Mouse (Mus musculus): ENCODE data around the gene Arhgap24.

Arhgap24 gene

DNA sequence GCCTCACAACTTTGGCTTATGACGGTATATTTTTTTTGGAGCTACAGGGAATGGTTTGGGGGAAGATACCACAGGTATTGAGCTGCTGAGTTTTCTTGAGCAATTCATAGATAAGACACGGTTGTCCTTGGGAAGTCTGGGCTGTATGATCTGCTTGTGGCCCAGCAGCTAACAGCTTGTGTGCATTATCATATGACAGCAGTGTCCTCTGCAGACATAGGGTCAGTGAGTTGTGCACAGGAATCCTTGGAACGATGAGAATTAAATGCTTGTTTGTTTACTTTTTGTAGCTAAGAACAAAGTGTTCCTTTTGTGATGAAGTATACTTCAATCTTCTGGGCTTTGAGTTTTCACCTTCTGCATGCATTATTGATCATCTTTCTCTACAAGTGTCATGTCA, 21.9 kb downstream of the Arhgap24 start:
- no peak for DNase-seq

DNA sequence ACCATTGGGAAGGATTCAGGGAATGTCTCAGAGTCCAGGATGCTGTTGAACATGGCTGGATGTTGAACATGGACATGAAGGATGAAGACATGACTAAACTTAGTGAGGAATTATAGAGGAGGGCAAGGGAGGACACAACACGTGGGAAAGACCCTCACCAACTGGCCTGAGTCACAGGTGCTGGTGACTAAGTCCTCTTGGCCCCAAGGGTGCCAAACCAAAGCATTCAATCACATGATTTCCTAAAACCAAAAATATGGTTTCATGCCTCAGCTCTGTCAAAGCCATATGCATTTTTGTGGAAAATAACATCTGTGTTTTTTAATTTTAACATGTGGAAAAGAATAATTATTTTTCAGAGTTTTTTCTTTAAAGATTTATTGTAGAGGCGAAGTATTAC, 22.7 kb downstream of the Arhgap24 start:
- no peak for DNase-seq

DNA sequence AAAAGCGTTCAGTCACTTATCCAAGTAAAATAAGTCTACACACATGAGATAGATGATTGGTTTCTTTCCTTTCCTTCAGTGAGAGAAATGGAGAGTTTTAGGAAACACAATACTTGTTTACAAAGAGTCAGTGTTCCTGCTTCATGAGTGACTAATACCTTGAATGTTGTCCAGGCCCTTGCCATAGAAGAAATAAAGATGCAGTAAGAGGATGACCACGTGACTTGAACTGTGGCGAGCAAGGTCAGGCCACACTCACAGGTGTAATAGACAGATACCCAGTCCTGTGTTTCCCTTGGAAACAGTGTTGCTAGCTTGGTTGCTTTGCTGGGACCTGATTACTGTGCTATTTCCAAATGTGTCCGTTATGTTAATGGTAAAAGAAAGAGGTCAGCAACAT, 23.4 kb downstream of the Arhgap24 start:
- no peak for DNase-seq

DNA sequence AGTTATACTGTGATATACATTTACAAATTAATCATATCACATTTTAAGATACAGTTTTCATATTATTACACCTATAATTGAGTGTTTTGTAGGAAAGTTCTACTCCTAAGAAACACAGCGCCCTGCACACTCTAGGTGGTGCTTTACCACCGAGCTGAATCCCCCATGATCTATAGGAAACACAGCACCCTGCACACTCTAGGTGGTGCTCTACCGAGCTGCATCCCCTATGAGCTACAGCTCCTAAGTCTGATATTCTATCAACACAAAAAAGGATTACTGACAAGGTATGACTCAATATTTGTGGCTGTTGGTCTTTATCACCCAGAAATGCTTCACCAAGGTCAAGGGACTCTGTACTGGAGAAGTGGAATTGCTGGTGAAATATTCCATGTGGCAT, 27.0 kb downstream of the Arhgap24 start:
- no peak for DNase-seq

DNA sequence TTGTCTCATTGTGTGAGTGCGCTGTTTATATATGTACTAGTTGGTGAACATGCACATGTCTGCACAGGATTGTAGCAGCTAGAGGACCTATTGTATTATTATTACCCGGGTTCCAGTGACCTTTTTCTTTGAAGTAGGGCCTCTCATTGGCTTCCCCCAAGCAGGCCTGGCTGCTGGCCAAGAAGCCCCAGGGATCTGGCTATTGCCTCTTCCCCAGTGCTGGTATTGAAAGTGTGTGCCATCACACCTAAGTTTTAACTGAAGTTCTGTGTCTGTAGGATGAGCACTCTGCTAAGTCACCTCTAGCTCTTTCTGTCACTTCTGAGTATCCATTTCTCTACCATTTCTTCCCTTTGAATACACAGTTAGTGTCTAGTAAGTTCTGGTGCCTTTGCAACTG, 28.2 kb downstream of the Arhgap24 start:
- no peak for DNase-seq

DNA sequence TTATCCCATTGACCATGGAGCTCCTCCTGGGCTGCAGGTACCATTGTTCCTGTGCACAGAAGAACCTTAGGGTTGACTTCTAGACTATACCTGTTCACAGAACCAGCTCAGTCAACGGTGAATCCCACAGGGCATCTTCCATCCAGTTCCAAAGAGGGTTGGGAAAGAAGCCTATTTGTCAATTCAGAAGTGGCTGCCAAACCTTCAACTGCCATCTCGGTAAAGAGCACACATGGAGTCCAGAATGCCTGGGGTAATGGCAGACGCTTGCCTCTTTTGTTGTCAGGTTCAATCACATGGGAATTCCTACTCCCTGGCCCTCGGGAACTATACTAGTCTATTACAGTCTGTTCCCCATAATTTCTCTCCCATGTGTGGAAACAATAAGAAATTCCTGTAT, 30.5 kb downstream of the Arhgap24 start:
- no peak for DNase-seq

DNA sequence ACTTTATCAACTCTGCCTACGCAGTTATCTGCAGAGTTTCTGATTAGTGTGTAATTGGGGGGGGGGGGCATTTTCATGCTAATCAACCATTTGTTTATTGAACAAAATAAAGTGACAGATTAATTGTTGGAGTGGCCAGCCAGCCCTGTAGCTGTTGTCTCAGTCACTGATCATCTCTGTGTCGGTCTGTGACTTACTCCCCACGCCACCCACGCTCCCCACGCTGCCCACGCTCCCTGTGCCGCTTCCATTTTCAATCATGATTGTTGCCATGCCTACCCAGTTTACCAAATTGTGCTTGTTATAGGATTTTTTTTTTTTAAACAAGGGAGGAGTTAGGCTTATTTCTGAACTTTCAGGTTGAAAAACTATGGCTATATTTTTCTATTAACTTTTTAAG, 34.3 kb downstream of the Arhgap24 start:
- DNase-seq = no peak

DNA sequence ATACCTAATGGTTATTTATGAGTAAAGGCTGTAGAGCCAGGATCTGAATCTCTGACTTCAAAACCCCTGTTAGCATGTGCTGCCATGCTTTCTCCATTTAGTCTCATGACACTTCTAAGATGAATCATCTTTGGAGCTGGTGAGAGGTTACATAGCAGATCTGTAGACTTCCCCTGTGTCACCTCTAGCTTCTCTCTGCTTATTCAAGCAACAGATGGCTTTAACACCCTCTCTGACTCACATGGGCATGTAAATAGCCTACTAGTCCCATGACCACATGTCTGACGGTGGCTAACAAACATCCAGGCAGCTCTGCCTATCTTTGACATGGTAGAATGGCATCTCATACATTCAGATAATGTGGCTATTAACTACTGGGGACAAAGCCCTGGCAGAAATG, 39.3 kb downstream of the Arhgap24 start:
- DNase-seq = peak; percentile 22 to 31

DNA sequence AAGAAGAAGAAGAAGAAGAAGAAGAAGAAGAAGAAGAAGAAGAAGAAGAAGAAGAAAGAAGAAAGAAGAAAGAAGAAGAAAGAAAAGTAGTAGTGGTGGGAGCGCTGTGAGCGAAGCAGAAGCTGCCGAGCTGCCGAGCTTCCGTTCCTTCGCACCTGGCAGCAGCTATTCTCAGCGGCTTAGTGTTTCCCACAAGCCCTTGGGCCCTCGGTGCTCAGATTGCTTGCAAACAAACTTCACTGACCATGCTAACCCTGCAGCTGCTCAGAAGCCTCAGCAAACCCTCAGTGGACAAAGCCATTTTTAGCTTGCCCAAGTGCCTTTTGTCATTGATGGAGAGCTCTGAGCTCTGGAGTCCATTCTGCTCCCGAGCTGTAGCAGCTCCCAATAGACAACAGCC, 54.1 kb downstream of the Arhgap24 start:
- DNase-seq = no peak

DNA sequence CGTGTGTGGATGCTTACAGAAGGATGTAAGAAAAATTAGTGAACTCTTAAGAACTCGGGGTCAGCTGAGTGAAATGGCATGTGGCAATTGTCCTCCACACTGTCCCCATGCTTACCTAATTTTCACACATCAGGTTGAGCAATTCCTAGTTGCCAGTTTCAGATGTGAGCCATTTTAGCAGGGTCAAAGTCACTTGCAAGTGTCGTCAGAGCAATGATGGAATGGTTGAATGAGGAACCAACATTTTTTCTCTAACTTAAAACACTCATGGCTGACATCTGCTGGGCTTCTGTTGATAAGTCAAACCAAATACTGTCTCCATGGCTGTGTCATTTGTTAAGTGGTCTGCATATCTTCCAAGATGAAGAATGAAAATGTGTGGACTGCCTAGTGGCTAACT, 56.6 kb downstream of the Arhgap24 start:
- DNase-seq = peak in 1 of 2 experiments; percentile 29

DNA sequence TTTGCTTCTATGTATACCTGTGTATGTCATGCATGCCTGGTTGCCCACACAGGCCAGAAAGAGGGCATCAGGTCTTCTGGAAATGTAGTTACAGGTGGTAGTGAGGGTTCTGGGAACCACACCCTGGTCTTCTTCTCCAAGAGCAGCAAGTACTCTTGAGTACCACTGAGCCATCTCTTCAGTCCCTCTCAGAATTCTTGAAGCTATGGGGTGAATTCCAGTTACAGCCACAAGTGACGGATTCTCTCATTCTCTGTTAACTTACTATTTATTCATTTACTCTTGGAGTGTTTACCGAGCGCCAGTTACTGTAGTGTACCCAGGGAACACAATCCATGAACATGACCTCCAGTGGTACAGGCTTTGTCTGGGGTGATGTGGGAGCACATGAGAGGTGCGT, 65.1 kb downstream of the Arhgap24 start:
- DNase-seq = no peak

DNA sequence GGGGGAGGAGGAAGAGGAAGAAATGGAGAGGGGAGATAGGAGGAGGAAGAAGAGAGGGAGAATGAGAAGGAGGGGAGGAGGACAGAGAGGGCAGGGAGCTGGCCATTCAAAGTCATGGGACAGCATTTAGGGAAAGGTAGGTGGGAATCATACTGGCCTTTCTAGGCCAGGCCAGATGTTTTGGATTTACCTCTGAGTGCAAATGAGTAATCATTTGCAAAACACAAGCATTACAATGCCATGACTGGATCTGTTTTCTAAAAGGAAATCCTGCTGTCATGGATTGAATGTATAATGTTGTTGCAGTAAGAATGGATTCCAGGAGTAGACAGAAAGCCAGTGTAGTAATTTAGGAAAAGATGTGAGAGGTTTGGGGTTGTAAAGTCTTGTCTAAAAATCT, 66.6 kb downstream of the Arhgap24 start:
- DNase-seq = no peak

DNA sequence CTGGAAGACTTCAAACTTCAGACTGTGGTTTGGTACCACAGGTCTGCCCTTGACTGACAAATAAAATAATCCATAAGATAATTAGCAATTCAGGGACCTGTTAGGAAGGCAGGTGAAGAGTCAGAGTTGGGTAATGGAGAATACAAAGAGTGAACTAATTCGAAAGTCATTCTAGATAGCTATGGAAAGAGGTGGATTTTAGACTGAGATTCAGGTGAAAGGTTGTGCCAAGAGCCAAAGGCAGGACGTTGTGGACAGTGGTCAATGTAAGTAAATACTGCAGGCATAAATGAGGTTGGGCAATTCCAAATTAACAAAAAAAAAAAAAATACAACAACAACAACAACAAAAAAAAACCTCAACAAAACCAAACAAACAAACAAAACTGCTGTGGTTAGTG, 67.2 kb downstream of the Arhgap24 start:
- DNase-seq = no peak

DNA sequence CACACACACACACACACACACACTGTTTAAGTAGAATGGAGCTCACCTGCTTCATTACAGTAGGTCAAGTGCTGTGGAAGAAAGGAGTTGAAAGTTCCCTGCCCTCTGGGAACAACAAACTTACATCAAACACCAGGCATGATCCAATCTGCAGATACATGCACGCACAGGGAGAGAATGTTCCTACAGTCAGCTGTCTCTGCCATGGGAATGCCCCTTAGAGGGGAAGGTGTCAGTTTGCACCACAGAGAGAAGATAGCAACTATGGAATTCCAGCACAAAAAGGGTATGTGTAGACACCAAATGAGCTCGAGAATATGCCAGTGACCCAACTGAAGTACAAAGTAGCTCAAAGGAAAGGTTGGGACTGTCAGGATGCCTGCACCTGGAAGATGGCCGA, 69.0 kb downstream of the Arhgap24 start:
- DNase-seq = no peak

DNA sequence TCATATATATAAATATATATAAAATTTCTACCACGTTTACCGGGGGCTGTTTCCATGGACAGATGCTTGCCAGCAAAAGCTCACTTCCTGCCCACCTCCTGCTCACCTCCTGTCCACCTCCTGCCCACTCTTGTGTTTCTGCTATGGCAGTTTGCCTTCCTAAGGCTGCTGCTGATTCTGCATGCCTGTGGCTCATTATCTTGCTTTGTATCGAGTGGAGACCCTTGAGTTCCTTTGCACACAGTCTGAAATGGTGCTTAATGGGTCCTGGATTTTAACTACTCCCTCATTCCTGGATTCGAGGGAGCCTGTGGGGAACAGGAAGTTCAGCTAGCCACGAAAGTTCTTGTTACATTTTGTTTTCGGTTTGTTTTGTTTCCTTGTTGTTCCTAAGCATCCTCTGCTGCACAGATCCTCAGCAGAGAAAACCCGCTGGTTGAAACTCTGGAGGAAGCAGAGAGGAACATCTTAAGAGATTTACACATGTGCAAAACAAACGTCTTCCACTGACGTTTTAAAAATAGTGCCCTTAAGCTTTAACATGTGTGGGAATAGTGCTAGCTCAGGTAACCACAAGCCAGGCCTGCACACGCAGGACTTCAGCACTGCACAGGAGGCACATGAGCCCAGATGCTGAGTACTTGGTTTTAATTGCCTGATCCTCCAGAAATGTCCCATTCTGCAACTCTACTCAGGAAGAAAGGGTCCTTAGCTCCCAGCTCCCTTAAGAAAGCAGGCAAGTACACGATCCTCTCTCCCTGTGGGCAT, 69.9 kb downstream of the Arhgap24 start:
- no peak for DNase-seq

DNA sequence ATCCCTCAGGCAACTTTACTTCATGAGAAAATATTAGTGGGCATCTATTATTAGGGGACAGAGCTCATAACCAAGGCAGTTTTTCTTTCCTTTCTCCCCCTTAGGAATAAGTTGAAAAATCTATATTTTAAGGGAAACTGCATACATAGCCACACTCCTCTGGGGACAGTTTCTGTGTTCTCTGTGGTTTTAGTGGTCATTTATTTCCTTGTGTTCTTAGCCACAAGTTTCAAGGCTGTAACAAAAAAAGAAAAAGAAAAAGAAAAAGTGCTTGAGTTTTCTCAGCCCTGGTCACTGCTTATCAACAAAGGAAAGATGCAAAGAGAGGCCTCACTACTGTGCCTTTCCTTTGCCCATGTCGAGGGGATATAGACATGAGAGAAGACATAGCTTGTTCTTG, 71.3 kb downstream of the Arhgap24 start:
- DNase-seq = no peak

DNA sequence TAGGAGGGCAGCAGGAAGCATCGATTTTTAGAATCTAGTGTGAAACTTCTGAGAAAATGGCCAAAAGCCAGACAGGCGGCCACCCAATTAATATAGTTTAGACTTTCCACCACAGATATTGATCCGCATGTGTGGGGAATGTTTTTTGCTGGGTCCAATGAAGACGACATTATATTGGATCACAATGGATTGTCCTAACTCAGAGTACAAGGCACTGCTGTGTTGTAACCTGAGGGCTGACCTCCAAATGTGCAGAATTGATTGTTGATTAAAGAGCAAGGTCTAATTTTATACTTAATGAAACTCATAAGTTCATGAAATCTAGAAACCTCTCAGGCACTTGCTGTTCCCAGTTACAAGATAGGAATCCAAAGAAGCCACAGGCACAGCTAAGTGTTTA, 74.8 kb downstream of the Arhgap24 start:
- DNase-seq = no peak

DNA sequence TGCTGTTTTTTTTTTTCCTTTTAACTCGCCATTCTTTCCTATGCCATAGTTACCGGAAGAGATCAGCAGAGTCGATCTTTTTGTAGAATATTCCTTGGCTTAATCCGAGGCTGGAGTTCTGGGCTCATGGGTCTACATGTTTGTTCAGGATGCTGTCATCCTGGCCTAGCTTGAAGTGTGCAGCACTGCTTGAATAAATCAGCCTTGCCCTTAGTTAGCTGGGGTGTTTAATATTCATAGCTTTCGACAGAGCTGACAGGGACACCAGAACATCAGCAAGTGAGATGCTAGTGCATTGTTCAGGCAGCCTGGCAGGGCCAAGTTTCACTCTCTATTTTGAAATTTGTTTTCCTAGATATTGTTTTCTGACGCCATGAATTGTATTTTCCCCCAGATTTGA, 79.1 kb downstream of the Arhgap24 start:
- no peak for DNase-seq

DNA sequence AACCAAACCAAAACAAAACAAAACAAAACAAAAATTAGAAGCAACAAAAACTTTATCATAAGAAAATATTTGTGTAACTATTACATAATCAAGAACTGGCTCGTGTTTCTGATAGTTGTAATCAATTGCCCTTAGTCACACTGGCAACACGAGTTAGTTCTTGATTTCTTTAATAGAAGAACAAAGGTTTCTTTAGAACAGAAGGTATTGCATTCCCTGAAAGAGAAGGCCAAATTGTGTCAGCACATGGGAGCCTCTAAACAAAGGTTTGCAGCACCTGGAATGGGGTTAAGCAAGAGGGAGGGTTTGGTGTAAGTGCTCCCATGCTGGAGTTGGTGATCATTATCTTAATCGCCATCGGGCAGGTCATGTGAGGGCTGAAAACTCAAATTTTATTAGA, 82.8 kb downstream of the Arhgap24 start:
- DNase-seq = no peak

DNA sequence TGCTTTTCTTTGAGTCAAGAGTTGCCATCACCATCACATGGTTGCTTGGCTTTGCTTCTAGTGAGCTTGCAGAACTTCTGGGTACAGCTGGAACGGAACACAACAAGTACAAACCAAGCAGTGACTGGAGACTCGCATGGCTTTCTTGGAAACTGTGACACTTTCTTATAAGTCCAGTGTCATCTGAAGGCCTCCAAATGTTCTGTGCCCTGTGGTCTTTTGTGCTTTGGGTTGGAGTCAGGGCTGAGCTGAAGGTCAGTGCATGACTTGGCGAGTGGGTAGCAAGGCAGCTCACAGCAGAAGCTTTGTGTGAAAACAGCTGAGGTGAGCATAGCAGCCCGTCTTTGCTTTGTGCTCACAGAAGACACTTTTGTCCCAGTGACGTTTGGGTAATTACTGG, 87.6 kb downstream of the Arhgap24 start:
- DNase-seq = no peak

DNA sequence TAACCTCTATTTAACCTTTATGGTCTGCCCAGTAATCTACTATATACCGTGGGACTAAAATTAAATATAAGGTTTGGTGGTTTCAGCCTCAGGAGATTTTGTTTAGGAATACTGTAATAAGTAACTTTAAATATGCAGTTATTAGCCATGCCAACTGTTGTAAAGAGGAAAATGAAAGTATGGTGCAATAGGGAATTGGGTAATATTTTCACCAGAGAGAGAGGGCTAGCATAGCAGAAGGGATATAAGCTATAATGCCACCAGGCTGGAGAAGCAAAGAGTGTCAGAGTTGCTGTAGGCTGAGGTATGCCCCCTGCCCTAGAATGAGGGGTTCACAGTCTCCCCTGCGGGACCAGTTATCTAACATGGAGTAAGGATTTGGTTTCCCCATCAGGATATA, 90.3 kb downstream of the Arhgap24 start:
- DNase-seq = no peak

DNA sequence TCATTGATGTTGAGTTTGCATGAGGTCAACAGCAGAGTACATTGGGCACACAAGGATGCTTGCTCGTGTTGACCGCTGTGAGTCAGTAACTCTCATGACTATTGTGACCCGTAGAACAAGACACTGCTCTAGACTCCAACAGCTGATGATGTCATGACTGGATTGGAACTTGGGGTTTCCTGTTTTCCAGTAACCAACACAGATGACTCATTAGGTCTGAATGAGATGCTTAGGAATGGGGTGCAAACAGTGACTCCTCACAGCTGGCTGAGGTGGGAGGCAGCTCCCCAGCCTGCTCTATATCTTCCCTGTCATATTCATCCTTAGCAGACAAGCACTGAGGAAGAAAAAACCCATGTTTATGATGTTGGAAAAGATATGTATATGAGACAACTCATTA, 95.6 kb downstream of the Arhgap24 start:
- DNase-seq = no peak

DNA sequence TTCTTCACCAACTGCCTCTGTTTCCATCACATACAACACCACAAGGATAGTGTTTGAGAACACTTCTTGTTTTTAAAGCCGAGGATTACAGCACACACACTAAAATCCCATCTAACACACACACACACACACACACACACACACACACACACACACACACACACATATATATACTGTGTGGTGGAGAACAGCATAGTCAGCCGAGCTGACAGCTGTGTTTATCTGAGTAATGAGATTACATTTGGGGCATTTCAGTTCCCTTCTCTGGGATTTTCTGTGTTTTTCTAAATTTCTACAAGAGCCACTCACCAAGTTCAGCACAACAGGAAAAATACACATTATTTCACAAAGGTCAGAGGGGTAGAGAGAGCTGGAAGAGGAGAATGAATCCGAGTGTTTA, 96.5 kb downstream of the Arhgap24 start:
- DNase-seq = no peak

DNA sequence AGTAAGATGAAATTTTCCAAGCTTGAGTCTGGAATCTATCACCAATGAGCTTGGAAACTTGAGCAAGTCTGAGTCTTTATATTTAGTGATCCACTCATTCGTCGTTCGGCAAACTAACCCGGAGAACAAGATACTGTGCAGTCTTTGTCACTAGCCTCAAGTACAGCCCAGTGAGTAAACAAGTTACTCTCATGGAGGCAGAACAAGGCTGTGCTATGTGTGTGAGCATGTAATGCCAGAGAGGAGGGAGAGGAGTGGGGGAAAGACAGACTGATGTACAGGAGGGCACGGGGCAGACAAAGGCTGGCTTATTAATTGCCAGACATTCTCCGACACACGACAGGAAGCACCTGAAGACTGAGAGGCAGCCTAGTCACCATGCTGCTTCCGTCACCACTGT, 97.2 kb downstream of the Arhgap24 start:
- no peak for DNase-seq

DNA sequence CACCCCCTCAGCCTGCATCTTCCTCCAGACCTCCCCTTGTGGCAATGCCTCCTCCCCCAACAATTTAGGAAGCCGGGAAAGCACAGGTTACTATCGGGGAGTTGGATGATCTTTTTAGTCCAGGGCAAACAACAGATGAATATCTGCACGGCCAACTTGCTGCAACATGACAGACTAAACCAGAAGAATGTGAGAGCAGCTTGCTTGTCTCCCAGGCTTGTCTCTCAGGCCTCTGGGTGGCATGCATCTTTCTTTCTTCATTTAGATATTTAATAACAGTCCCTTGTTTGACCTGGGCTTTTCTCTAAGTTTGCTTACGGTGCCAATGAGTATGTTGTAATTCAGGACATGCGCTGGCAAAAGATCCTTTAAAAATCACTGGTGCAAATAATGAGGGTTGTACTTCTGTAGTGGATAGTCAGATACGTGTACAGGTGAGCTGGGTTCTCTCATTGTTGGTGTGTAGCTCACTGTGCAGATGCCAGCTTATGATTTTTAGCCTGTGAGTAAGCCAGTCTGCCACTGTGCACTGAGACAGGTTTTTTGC, 101.7 kb downstream of the Arhgap24 start:
- no peak for DNase-seq
